Mouse (Mus musculus) hindbrain, embryonic 16.5 days (tissue): ENCODE measurements around the gene Dnase1l3. TPM values are rescaled to one million over a fixed set of nuclear protein-coding genes. Genes with fewer than 3 reads are reported as not detected.
"Not testable (repeated sequence)": the region's sequence is repeated elsewhere in the genome, so short reads cannot be mapped to it uniquely, and the experiment has no call there.

Experiments used
- ATAC-seq: fragments of 200-750 bp; cut with Nextera tagmentation; 2 replicates; pipeline ENCODE4 v1.8.0; 2017; ENCODE audit warnings: moderate TSS enrichment, moderate library complexity
- H3K27ac ChIP-seq: fragments of 300-500 bp; sonication (generic); 2 replicates; pipeline ENCODE4 v1.5.1; 2014; ENCODE audit warnings: low read depth, mild to moderate bottlenecking, control low read depth, low read length, moderate library complexity
- H3K27me3 ChIP-seq: fragments of 300-500 bp; sonication (generic); replicated peaks from 2 replicates; pipeline ENCODE4 v1.6.1; 2014; ENCODE audit warnings: low read length; ENCODE audit not compliant: control insufficient read depth, insufficient read depth
- H3K36me3 ChIP-seq: fragments of 300-500 bp; sonication (generic); 2 replicates; pipeline ENCODE4 v1.6.1; 2014; ENCODE audit warnings: mild to moderate bottlenecking, low read length, moderate library complexity, mixed read lengths; ENCODE audit not compliant: control insufficient read depth, insufficient read depth
- H3K4me1 ChIP-seq: fragments of 300-500 bp; sonication (generic); 2 replicates; pipeline ENCODE4 v1.6.1; 2014; ENCODE audit warnings: low read depth, low read length; ENCODE audit not compliant: control insufficient read depth, insufficient read depth
- H3K4me2 ChIP-seq: fragments of 300-500 bp; sonication (generic); 2 replicates; pipeline ENCODE4 v1.6.1; 2014; ENCODE audit warnings: mild to moderate bottlenecking, low read length, control low read depth, moderate library complexity
- H3K4me3 ChIP-seq: fragments of 300-500 bp; sonication (generic); 2 replicates; pipeline ENCODE4 v1.5.1; 2014; ENCODE audit warnings: mild to moderate bottlenecking, low read length, control low read depth, moderate library complexity
- H3K9ac ChIP-seq: fragments of 300-500 bp; sonication (generic); 2 replicates; pipeline ENCODE4 v1.6.1; 2014; ENCODE audit warnings: low read depth, mild to moderate bottlenecking, control low read depth, low read length, moderate library complexity
- H3K9me3 ChIP-seq: fragments of 300-500 bp; sonication (generic); 2 replicates; pipeline ENCODE4 v1.6.1; 2014; ENCODE audit warnings: mild to moderate bottlenecking, low read length, moderate library complexity; ENCODE audit not compliant: control insufficient read depth
- WGBS: fragments of 180-500 bp; shearing (Covaris S2); extraction: QIAGEN DNeasy Blood & Tissue Kit; methylation state at CpG from one replicate; pipeline ENCODE4 v1.1.7; 2014; 5-methylcytosine and 5-hydroxymethylcytosine counted together
- polyA plus RNA-seq: library from polyadenylated mRNA; unstranded; fragments of >200 nt; fragmentation: Nextera tagmentation; extraction: Ambion mirVana; gene quantifications from 2 replicates; pipeline ENCODE4 v1.2.1, GENCODE M21; 2015

Gene Dnase1l3
- polyA plus RNA-seq, 1 experiment from 2014 or later: 0.08 TPM

DNA sequence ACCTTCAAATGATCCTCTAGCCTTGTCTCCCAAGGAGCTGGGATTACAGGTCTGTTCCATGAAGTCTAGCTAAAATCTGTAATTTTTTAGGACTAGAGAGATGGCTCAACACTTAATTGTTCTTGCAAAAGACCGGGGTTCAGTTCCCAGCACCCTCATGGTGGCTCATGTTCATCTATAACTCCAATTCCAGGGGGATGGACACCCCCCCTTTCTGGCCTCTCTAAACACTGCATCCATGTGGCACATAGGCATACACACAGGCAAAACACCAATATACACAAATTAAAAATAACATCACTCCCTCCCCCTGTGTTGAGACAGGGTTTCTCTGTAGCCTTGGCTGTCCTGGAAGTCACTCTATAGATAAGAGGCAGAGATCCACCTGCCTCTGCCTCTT, 25.6 kb upstream of the Dnase1l3 start:
- 100% methylated on average over 1 of the region's 1 CpGs for WGBS
- no peak for ATAC-seq
- no peak overlapping the region for H3K4me2 ChIP-seq

DNA sequence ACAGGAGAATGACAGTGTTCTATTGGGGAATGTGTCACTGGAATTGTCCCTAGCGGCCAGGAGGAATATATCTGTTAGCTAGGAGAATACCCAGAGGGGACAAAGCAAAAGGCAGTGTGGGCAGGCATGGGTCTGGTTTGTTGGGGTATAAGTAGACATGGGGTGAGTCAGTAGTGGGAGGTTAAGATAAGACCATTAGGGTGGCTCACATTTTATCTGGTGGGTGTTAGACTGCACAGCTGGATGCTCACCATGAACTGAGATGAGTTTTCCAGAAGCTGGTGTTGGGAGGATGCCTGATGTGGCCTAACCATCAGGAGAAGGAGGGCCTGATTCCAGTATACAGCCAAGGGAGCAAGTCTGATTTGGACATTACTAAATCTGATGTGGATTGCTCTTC, 22.6 kb upstream of the Dnase1l3 start:
- no peak overlapping the region for H3K4me3 ChIP-seq
- no peaks in the 10 kb centered on the region for H3K27me3 ChIP-seq
- ATAC-seq: no peak
- H3K4me2 ChIP-seq: no peak overlapping the region
- no peaks in the 10 kb centered on the region for H3K9me3 ChIP-seq
- H3K9ac ChIP-seq: no peak overlapping the region
- no peaks in the 10 kb centered on the region for H3K4me1 ChIP-seq
- H3K27ac ChIP-seq: no peak overlapping the region
- no peaks in the 10 kb centered on the region for H3K36me3 ChIP-seq
- WGBS: 74% methylated on average over 1 of the region's 1 CpGs

More for the DNA sequence above, 25.6 kb upstream of the Dnase1l3 start:
- Histone ChIP-seq H3K4me1 (no peaks in the 10 kb centered on the region), H3K36me3 (no peaks in the 10 kb centered on the region), H3K4me3 (no peak overlapping the region), H3K27me3 (no peaks in the 10 kb centered on the region), H3K9ac (no peak overlapping the region), H3K9me3 (no peaks in the 10 kb centered on the region), H3K27ac (no peak overlapping the region)

- Histone ChIP-seq H3K4me1 (no peaks in the 10 kb centered on the region), H3K27me3 (no peaks in the 10 kb centered on the region), H3K9ac (no peak overlapping the region), H3K9me3 (no peaks in the 10 kb centered on the region), H3K4me2 (no peak overlapping the region), H3K36me3 (no peaks in the 10 kb centered on the region), H3K4me3 (no peak overlapping the region), H3K27ac (no peak overlapping the region)
- 85% methylated on average over 6 of the region's 6 CpGs for WGBS
- no peak for ATAC-seq
These were observed 21.9 kb upstream of the Dnase1l3 start for GRCm38 (mm10) chr14:8016276-8016675.

DNA sequence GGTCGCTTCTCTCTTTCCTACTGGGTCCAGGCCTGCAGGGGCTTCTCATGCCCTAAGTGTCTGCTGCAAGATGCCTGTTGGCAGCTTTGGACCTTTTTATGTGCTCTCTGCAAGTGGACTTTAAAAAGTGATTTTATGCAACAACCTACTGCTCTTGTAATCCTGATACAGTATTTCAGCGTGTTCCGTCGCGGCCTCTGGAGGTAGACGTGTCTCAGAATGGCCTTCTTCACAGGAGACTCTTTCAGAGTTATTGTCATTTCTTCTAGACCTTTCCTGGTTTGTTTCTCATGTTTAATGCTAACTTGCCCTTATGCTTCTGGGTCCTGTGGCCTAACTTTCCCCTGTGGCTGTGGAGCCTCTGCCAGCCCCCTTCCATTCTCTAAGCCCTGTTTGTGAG, 21.4 kb upstream of the Dnase1l3 start:
- no peak overlapping the region for H3K4me2 ChIP-seq

GRCm38 (mm10) chr14:8011938-8012337, 17.6 kb upstream of the Dnase1l3 start:
- Histone ChIP-seq H3K4me2 (no peak overlapping the region), H3K36me3 (no peaks in the 10 kb centered on the region), H3K9me3 (no peaks in the 10 kb centered on the region), H3K27me3 (no peaks in the 10 kb centered on the region), H3K27ac (no peak overlapping the region), H3K9ac (no peak overlapping the region), H3K4me3 (no peak overlapping the region), H3K4me1 (no peaks in the 10 kb centered on the region)
- WGBS: 80% methylated on average over 6 of the region's 6 CpGs
- ATAC-seq: no peak

More for the DNA sequence above, 21.4 kb upstream of the Dnase1l3 start:
- Histone ChIP-seq H3K4me1 (no peaks in the 10 kb centered on the region), H3K36me3 (no peaks in the 10 kb centered on the region), H3K4me3 (no peak overlapping the region), H3K27ac (no peak overlapping the region), H3K9me3 (no peaks in the 10 kb centered on the region), H3K9ac (no peak overlapping the region), H3K27me3 (no peaks in the 10 kb centered on the region)
- no peak for ATAC-seq
- WGBS: 96% methylated on average over 6 of the region's 6 CpGs

GRCm38 (mm10) chr14:8011297-8011696, 16.9 kb upstream of the Dnase1l3 start:
- H3K9ac ChIP-seq: no peak overlapping the region
- no peak overlapping the region for H3K4me2 ChIP-seq
- H3K4me1 ChIP-seq: no peaks in the 10 kb centered on the region
- no peak overlapping the region for H3K27ac ChIP-seq
- H3K9me3 ChIP-seq: no peaks in the 10 kb centered on the region
- 80% methylated on average over 2 of the region's 2 CpGs for WGBS
- ATAC-seq: no peak
- H3K4me3 ChIP-seq: no peak overlapping the region
- no peaks in the 10 kb centered on the region for H3K27me3 ChIP-seq
- H3K36me3 ChIP-seq: no peaks in the 10 kb centered on the region

DNA sequence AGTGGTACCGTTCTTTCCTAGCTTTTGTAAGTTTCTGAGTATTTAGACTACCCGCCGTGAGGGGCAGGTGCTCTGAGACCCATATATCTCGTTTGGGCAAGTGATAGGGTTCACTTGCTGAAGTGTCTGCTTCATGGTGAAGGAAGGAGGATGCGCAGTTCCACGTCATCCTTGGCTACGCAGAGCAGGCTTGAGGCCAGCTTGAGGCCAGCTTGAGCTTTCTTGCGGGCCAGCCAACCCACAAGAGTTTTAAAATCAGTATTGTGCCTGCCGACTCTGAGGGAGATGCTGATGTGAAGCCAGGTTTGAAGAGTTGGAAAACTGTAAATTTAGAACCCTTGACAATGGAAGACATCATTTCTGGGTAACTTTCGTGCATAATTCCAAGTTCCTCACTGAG, 13.6 kb upstream of the Dnase1l3 start:
- peaks cover 10% of the 10 kb centered on the region for H3K4me1 ChIP-seq
- no peaks in the 10 kb centered on the region for H3K36me3 ChIP-seq
- H3K27ac ChIP-seq: no peak overlapping the region
- H3K9me3 ChIP-seq: no peaks in the 10 kb centered on the region
- no peak overlapping the region for H3K9ac ChIP-seq
- no peak overlapping the region for H3K4me3 ChIP-seq
- no peak overlapping the region for H3K4me2 ChIP-seq
- 88% methylated on average over 10 of the region's 10 CpGs for WGBS
- ATAC-seq: no peak
- no peaks in the 10 kb centered on the region for H3K27me3 ChIP-seq

DNA sequence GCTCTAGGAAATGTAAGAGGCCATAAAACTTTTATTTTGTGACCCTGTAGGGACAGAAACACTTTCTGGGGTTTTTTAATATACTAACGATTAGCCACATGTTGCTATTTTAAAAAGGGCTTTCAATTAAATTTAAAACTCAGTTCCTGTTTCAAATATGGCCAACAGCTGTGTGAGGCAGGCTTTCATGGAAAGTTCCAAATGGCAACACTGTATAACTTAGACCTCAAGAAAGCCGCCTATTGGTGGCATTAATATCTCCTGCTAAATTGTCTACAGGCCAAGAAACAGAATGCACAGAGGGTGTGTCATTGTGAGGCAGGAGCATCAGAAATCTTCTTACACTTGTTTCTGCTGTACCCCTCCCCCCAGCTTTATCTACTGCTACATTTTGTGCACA, 13.1 kb upstream of the Dnase1l3 start:
- H3K27me3 ChIP-seq: no peaks in the 10 kb centered on the region
- WGBS: 86% methylated on average over 2 of the region's 2 CpGs
- ATAC-seq: no peak
- no peak overlapping the region for H3K4me2 ChIP-seq
- peaks cover 10% of the 10 kb centered on the region for H3K4me1 ChIP-seq
- H3K27ac ChIP-seq: no peak overlapping the region
- H3K36me3 ChIP-seq: no peaks in the 10 kb centered on the region
- no peaks in the 10 kb centered on the region for H3K9me3 ChIP-seq
- no peak overlapping the region for H3K4me3 ChIP-seq
- H3K9ac ChIP-seq: no peak overlapping the region

DNA sequence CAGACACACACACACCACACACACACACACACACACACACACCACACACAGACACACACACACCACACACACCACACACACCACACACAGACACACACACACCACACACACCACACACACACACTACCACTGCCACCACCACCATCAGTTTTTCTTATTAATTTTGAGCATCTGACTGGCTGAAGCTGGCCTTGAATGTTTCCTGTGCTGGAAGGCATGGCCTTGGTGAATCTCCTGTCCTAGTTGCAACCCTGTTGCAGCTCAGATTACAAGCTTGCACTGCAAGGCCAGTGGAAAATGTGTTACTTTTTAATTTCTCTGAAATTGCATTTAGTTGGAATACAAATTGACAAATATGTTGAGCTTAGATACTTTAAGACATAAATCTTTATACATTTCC, 12.7 kb upstream of the Dnase1l3 start:
- H3K27ac ChIP-seq: no peak overlapping the region
- H3K4me1 ChIP-seq: peaks cover 10% of the 10 kb centered on the region
- no peak overlapping the region for H3K9ac ChIP-seq
- no peak for ATAC-seq
- no peaks in the 10 kb centered on the region for H3K36me3 ChIP-seq
- no peak overlapping the region for H3K4me3 ChIP-seq
- H3K9me3 ChIP-seq: no peaks in the 10 kb centered on the region
- no peaks in the 10 kb centered on the region for H3K27me3 ChIP-seq
- H3K4me2 ChIP-seq: no peak overlapping the region

DNA sequence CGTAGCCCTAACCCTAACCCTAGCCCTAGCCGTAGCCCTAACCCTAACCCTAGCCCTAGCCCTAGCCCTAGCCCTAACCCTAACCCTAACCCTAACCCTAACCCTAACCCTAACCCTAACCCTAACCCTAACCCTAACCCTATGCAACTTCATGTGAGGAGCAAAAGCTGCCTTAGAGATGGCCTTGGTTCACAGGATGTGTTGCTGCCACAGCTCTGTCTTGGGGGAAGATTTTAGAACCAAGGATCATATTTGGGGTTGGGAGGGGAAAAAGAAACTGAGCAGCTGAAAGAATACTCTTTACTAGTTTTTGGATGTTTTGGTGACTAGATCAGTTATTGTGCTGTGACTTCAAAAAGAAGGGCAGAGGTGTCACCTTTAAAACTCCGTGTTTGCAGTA, 11.7 kb upstream of the Dnase1l3 start:
- ATAC-seq, H3K27me3 ChIP-seq, H3K4me2 ChIP-seq, H3K36me3 ChIP-seq, H3K9ac ChIP-seq, H3K27ac ChIP-seq, H3K4me3 ChIP-seq, H3K9me3 ChIP-seq: not testable (repeated sequence)
- WGBS: 61% methylated on average over 3 of the region's 3 CpGs
- peaks cover 10% of the 10 kb centered on the region for H3K4me1 ChIP-seq
